Mouse (Mus musculus): Measurements from ENCODE around the gene Rab14. TPM values are rescaled to one million over a fixed set of nuclear protein-coding genes. Genes with fewer than 3 reads are reported as not detected.

Rab14 gene
- polyA plus RNA-seq, 1 experiment from 2014 or later = 434 TPM

- WGBS = 65% methylated on average over 4 of the region's 4 CpGs
- Histone ChIP-seq H3K4me2 (replicated peaks; ENCODE audit: low read depth, low read length) (no peak overlapping the region), H3K4me3 (ENCODE audit: low read depth, low read length) (no peak overlapping the region), H3K27me3 (replicated peaks; ENCODE audit: insufficient read depth, low read length) (no peaks in the 10 kb centered on the region), H3K9ac (replicated peaks; ENCODE audit: low read depth) (no peak overlapping the region), H3K4me1 (ENCODE audit: insufficient read depth, low read depth, low read length) (no peaks in the 10 kb centered on the region), H3K27ac (ENCODE audit: low read length) (no peak overlapping the region), H3K9me3 (ENCODE audit: low read length) (no peaks in the 10 kb centered on the region), H3K36me3 (ENCODE audit: insufficient read depth, low read length) (peaks cover 39% of the 10 kb centered on the region; the same call in 1 of the 2 replicates)
- ATAC-seq (no peak), DNase-seq (ENCODE audit: low spot score) (no peak)
- no peak for TF ChIP-seq EP300 (IDR thresholded peaks at IDR 0.05)
- TF ChIP-seq CTCF (IDR thresholded peaks at IDR 0.05) = no peak
Measured at GRCm38 (mm10) chr2:35161846-35162488, 39.0 kb downstream of the Rab14 start.

- Histone ChIP-seq H3K9ac (replicated peaks; ENCODE audit: low read depth) (no peak overlapping the region), H3K27ac (ENCODE audit: low read length) (no peak overlapping the region), H3K36me3 (ENCODE audit: insufficient read depth, low read length) (peaks cover 38% of the 10 kb centered on the region; the same call in 1 of the 2 replicates), H3K9me3 (ENCODE audit: low read length) (no peaks in the 10 kb centered on the region), H3K4me2 (replicated peaks; ENCODE audit: low read depth, low read length) (no peak overlapping the region), H3K27me3 (replicated peaks; ENCODE audit: insufficient read depth, low read length) (no peaks in the 10 kb centered on the region), H3K4me1 (ENCODE audit: insufficient read depth, low read depth, low read length) (no peaks in the 10 kb centered on the region), H3K4me3 (ENCODE audit: low read depth, low read length) (no peak overlapping the region)
- ATAC-seq (peak; percentile 75), DNase-seq (ENCODE audit: low spot score) (peak; percentile 56)
- no peak for TF ChIP-seq EP300 (IDR thresholded peaks at IDR 0.05)
- TF ChIP-seq CTCF (IDR thresholded peaks at IDR 0.05) = no peak
- 41% methylated on average over 5 of the region's 5 CpGs for WGBS
Measured at GRCm38 (mm10) chr2:35160206-35160605, 40.7 kb downstream of the Rab14 start.

- Histone ChIP-seq H3K4me1 (ENCODE audit: insufficient read depth, low read depth, low read length) (no peaks in the 10 kb centered on the region), H3K9me3 (ENCODE audit: low read length) (no peaks in the 10 kb centered on the region), H3K4me3 (ENCODE audit: low read depth, low read length) (no peak overlapping the region), H3K27me3 (replicated peaks; ENCODE audit: insufficient read depth, low read length) (no peaks in the 10 kb centered on the region), H3K36me3 (ENCODE audit: insufficient read depth, low read length) (peaks cover 35% of the 10 kb centered on the region; the same call in 1 of the 2 replicates), H3K27ac (ENCODE audit: low read length) (no peak overlapping the region), H3K4me2 (replicated peaks; ENCODE audit: low read depth, low read length) (no peak overlapping the region), H3K9ac (replicated peaks; ENCODE audit: low read depth) (no peak overlapping the region)
- no peak for ATAC-seq
- DNase-seq (ENCODE audit: low spot score) = no peak
- TF ChIP-seq CTCF (IDR thresholded peaks at IDR 0.05) = no peak
- TF ChIP-seq EP300 (IDR thresholded peaks at IDR 0.05) = no peak
- WGBS = 75% methylated on average over 3 of the region's 3 CpGs
Measured at GRCm38 (mm10) chr2:35158358-35158757, 42.6 kb downstream of the Rab14 start.

GRCm38 (mm10) chr2:35157836-35158235, 43.1 kb downstream of the Rab14 start:
- Histone ChIP-seq H3K9me3 (ENCODE audit: low read length) (no peaks in the 10 kb centered on the region), H3K4me2 (replicated peaks; ENCODE audit: low read depth, low read length) (no peak overlapping the region), H3K4me3 (ENCODE audit: low read depth, low read length) (no peak overlapping the region), H3K4me1 (ENCODE audit: insufficient read depth, low read depth, low read length) (no peaks in the 10 kb centered on the region), H3K9ac (replicated peaks; ENCODE audit: low read depth) (no peak overlapping the region), H3K27me3 (replicated peaks; ENCODE audit: insufficient read depth, low read length) (no peaks in the 10 kb centered on the region), H3K36me3 (ENCODE audit: insufficient read depth, low read length) (peaks cover 32% of the 10 kb centered on the region; the same call in 1 of the 2 replicates), H3K27ac (ENCODE audit: low read length) (no peak overlapping the region)
- ATAC-seq (peak; percentile 61), DNase-seq (ENCODE audit: low spot score) (no peak)
- TF ChIP-seq CTCF (IDR thresholded peaks at IDR 0.05) (no peak), EP300 (IDR thresholded peaks at IDR 0.05) (no peak)
- WGBS = 76% methylated on average over 7 of the region's 7 CpGs

GRCm38 (mm10) chr2:35156985-35157384, 43.9 kb downstream of the Rab14 start:
- Histone ChIP-seq H3K27me3 (replicated peaks; ENCODE audit: insufficient read depth, low read length) (no peaks in the 10 kb centered on the region), H3K27ac (ENCODE audit: low read length) (no peak overlapping the region), H3K4me1 (ENCODE audit: insufficient read depth, low read depth, low read length) (no peaks in the 10 kb centered on the region), H3K9me3 (ENCODE audit: low read length) (no peaks in the 10 kb centered on the region), H3K36me3 (ENCODE audit: insufficient read depth, low read length) (peaks cover 31% of the 10 kb centered on the region), H3K4me3 (ENCODE audit: low read depth, low read length) (no peak overlapping the region), H3K4me2 (replicated peaks; ENCODE audit: low read depth, low read length) (no peak overlapping the region), H3K9ac (replicated peaks; ENCODE audit: low read depth) (no peak overlapping the region)
- DNase-seq (ENCODE audit: low spot score) (peak; percentile 46), ATAC-seq (peak; percentile 50)
- TF ChIP-seq EP300 (IDR thresholded peaks at IDR 0.05) = no peak
- TF ChIP-seq CTCF (IDR thresholded peaks at IDR 0.05) = no peak
- 51% methylated on average over 2 of the region's 2 CpGs for WGBS

- H3K4me3 ChIP-seq (ENCODE audit: low read depth, low read length) = no peak overlapping the region
Measured at GRCm38 (mm10) chr2:35153844-35154554, 46.9 kb downstream of the Rab14 start.

More at GRCm38 (mm10) chr2:35153844-35154554, 46.9 kb downstream of the Rab14 start:
- Histone ChIP-seq H3K9me3 (ENCODE audit: low read length) (no peaks in the 10 kb centered on the region), H3K27me3 (replicated peaks; ENCODE audit: insufficient read depth, low read length) (no peaks in the 10 kb centered on the region), H3K4me2 (replicated peaks; ENCODE audit: low read depth, low read length) (no peak overlapping the region), H3K4me1 (ENCODE audit: insufficient read depth, low read depth, low read length) (no peaks in the 10 kb centered on the region), H3K27ac (ENCODE audit: low read length) (no peak overlapping the region), H3K9ac (replicated peaks; ENCODE audit: low read depth) (no peak overlapping the region), H3K36me3 (ENCODE audit: insufficient read depth, low read length) (peaks cover 45% of the 10 kb centered on the region)
- DNase-seq (ENCODE audit: low spot score) = no peak
- WGBS = 81% methylated on average over 8 of the region's 8 CpGs
- no peak for TF ChIP-seq EP300 (IDR thresholded peaks at IDR 0.05)
- TF ChIP-seq CTCF (IDR thresholded peaks at IDR 0.05) = no peak
- no peak for ATAC-seq

All from lung, postnatal 0 days (tissue).